Mouse (Mus musculus): ENCODE measurements around the gene Susd2.
A peak's percentile ranks its signal among the peaks of the same experiment; 100 is the strongest.

DNA sequence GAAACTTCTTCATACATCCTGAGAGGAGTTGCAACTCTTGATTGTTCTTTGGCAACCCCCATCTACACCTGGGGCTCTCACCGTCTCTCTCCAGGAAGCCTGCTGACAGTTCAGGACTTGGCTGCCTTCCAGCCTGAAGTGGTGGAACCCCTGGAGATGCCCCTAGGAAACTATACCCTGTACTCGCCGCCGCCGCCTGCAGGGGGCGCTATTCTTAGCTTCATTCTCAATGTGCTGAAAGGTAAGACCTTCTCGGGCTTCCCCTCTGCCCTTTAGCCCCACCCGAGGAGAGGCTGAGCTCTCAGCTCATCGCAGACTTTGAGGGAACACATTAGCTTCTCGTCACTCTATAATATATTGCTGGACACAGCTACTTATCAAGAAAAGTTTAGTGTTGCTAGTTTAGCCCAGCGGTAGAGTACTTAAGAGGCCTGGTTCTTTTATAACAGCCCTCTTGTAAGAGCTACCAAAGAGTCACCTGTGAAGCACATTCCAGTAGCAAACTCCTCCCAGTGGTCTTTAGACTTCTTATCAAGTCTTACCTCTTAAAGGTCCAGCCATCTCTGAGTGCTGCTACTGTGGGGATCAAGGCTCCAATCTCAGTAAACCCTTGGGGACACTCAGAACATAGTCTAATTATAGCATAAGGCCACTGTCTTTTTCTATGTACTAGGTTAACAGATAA is 38.5 kb downstream of the Susd2 start:
- TF ChIP-seq CTCF (conservative IDR thresholded peaks at IDR 0.05 in 1 of 2, IDR thresholded peaks at IDR 0.05 in 1 of 2; ENCODE audit: low read depth in 2 of 2, low read length in 2 of 2): peak in 1 of 2 experiments; percentile 66; a peak in 2 of 4 replicates
- no peak for TF ChIP-seq TBP (conservative IDR thresholded peaks at IDR 0.05; ENCODE audit: low read depth, low read length)
- no peak for TF ChIP-seq CHD2 (IDR thresholded peaks at IDR 0.05; ENCODE audit: low read length)
- TF ChIP-seq E2F4 (IDR thresholded peaks at IDR 0.05; ENCODE audit: insufficient replicate concordance, low read depth, low read length): no peak
- TF ChIP-seq USF1 (IDR thresholded peaks at IDR 0.05; ENCODE audit: low read depth, low read length): no peak
- no peak for TF ChIP-seq MXI1 (IDR thresholded peaks at IDR 0.05; ENCODE audit: low read depth, low read length)
- TF ChIP-seq TCF12 (IDR thresholded peaks at IDR 0.05; ENCODE audit: low read depth, low read length): no peak
- TF ChIP-seq EP300 (IDR thresholded peaks at IDR 0.05; ENCODE audit: low read length): no peak
- TF ChIP-seq ETS1 (conservative IDR thresholded peaks at IDR 0.05; ENCODE audit: low read depth, low read length): no peak
- no peak for TF ChIP-seq ZNF384 (IDR thresholded peaks at IDR 0.05; ENCODE audit: low read depth, low read length)
- no peak for TF ChIP-seq ZKSCAN1 (IDR thresholded peaks at IDR 0.05; ENCODE audit: borderline replicate concordance, low read depth, low read length)

All from CH12.LX (cell line).